In genomic region chr14:31961442-31961841, GRCm38 (mm10) we compare ENCODE assay signal across 14 mouse cellular contexts.
A peak's percentile ranks its signal among the peaks of the same experiment; 100 is the strongest.
DNase-seq lines count a peak whose midpoint lies in the region; ATAC-seq lines count a peak whose summit lies in the region.
"Had no signal": no experiment of that assay in that cellular context is flagged by ENCODE, and none has a peak within 500 bp of the region (broad histone marks: within the 10 kb centered on the region; RNA-seq: fewer than 3 reads in every experiment).

No protein-coding gene starts in this region.

- no peaks in the 10 kb centered on the region for H3K4me1 ChIP-seq in kidney, embryonic 16.5 days (ENCODE audit: insufficient read depth, low read length)
- peaks cover 27% of the 10 kb centered on the region for H3K4me1 ChIP-seq in brown adipose tissue, adult 24 weeks (ENCODE audit: control insufficient read depth, insufficient read depth, insufficient read length, low read length)
- peaks cover 18% of the 10 kb centered on the region for H3K4me1 ChIP-seq in heart, embryonic 13.5 days
- peaks cover 11% of the 10 kb centered on the region for H3K4me1 ChIP-seq in lung, embryonic 16.5 days (replicated peaks; ENCODE audit: control insufficient read depth, insufficient read depth, low read length)
- no peaks in the 10 kb centered on the region for H3K4me1 ChIP-seq in forebrain, embryonic 15.5 days

- no peaks in the 10 kb centered on the region for H3K27me3 ChIP-seq in kidney, embryonic 16.5 days (ENCODE audit: insufficient read depth, low read length)
- H3K27me3 ChIP-seq in heart, embryonic 13.5 days (replicated peaks), result no peaks in the 10 kb centered on the region
- no peaks in the 10 kb centered on the region for H3K27me3 ChIP-seq in lung, embryonic 16.5 days (ENCODE audit: control insufficient read depth, insufficient read depth, low read depth, low read length)
- H3K27me3 ChIP-seq in forebrain, embryonic 15.5 days, result no peaks in the 10 kb centered on the region
- H3K27me3 ChIP-seq: hindbrain, embryonic 12.5 days had no signal

- WGBS in kidney, embryonic 16.5 days, result 69% methylated on average over 5 of the region's 5 CpGs
- 73% methylated on average over 5 of the region's 5 CpGs for WGBS in heart, embryonic 13.5 days
- 54% methylated on average over 5 of the region's 5 CpGs for WGBS in lung, embryonic 16.5 days
- 86% methylated on average over 5 of the region's 5 CpGs for WGBS in forebrain, embryonic 15.5 days

- H3K9ac ChIP-seq in kidney, embryonic 16.5 days (replicated peaks; ENCODE audit: low read length), result no peak overlapping the region
- no peak overlapping the region for H3K9ac ChIP-seq in heart, embryonic 13.5 days
- no peak overlapping the region for H3K9ac ChIP-seq in lung, embryonic 16.5 days (ENCODE audit: low read length)
- no peak overlapping the region for H3K9ac ChIP-seq in forebrain, embryonic 15.5 days (replicated peaks)
- H3K9ac ChIP-seq: hindbrain, embryonic 12.5 days had no signal

- ATAC-seq in kidney, embryonic 16.5 days (ENCODE audit: low FRiP score, low TSS enrichment), result no peak
- ATAC-seq in heart, embryonic 13.5 days (ENCODE audit: extremely low read depth, insufficient number of reproducible peaks, low FRiP score, low TSS enrichment), result no peak
- ATAC-seq in lung, embryonic 16.5 days (ENCODE audit: low read depth), result peak; percentile 57; the same call in 1 of the 2 replicates
- ATAC-seq in forebrain, embryonic 15.5 days (replicated peaks), result no peak
- ATAC-seq: forebrain, embryonic 16.5 days had no signal

- no peak overlapping the region for H3K4me2 ChIP-seq in kidney, embryonic 16.5 days (replicated peaks; ENCODE audit: low read depth, low read length)
- H3K4me2 ChIP-seq in heart, embryonic 13.5 days, result no peak overlapping the region
- no peak overlapping the region for H3K4me2 ChIP-seq in lung, embryonic 16.5 days (ENCODE audit: low read depth, low read length)
- H3K4me2 ChIP-seq in forebrain, embryonic 15.5 days (replicated peaks), result no peak overlapping the region
- H3K4me2 ChIP-seq: hindbrain, embryonic 12.5 days had no signal

- H3K36me3 ChIP-seq in kidney, embryonic 16.5 days (ENCODE audit: insufficient read depth, low read length), result no peaks in the 10 kb centered on the region
- no peaks in the 10 kb centered on the region for H3K36me3 ChIP-seq in heart, embryonic 13.5 days
- H3K36me3 ChIP-seq in lung, embryonic 16.5 days (ENCODE audit: control insufficient read depth, insufficient read depth, low read length), result no peaks in the 10 kb centered on the region
- H3K36me3 ChIP-seq in forebrain, embryonic 15.5 days, result no peaks in the 10 kb centered on the region
- H3K36me3 ChIP-seq: hindbrain, embryonic 12.5 days had no signal

- no peak overlapping the region for H3K4me3 ChIP-seq in kidney, embryonic 16.5 days (ENCODE audit: low read length)
- no peak overlapping the region for H3K4me3 ChIP-seq in brown adipose tissue, adult 24 weeks (ENCODE audit: insufficient read depth, low read depth, low read length)
- H3K4me3 ChIP-seq in heart, embryonic 13.5 days, result no peak overlapping the region
- H3K4me3 ChIP-seq in lung, embryonic 16.5 days (ENCODE audit: low read length), result no peak overlapping the region
- no peak overlapping the region for H3K4me3 ChIP-seq in forebrain, embryonic 15.5 days
- H3K4me3 ChIP-seq: hindbrain, embryonic 12.5 days; layer of hippocampus, adult 2 months had no signal

- no peaks in the 10 kb centered on the region for H3K9me3 ChIP-seq in kidney, embryonic 16.5 days (ENCODE audit: low read length)
- H3K9me3 ChIP-seq in heart, embryonic 13.5 days, result no peaks in the 10 kb centered on the region
- no peaks in the 10 kb centered on the region for H3K9me3 ChIP-seq in lung, embryonic 16.5 days (ENCODE audit: control insufficient read depth, low read length)
- no peaks in the 10 kb centered on the region for H3K9me3 ChIP-seq in forebrain, embryonic 15.5 days
- H3K9me3 ChIP-seq: hindbrain, embryonic 12.5 days had no signal

- H3K27ac ChIP-seq in kidney, embryonic 16.5 days (ENCODE audit: low read length), result peak overlapping the region; percentile 49; the same call in 1 of the 2 replicates
- peak overlapping the region; percentile 96 for H3K27ac ChIP-seq in brown adipose tissue, adult 24 weeks (replicated peaks; ENCODE audit: low read depth, low read length)
- peak overlapping the region; percentile 43; the same call in 1 of the 2 replicates for H3K27ac ChIP-seq in heart, embryonic 13.5 days (replicated peaks)
- H3K27ac ChIP-seq in lung, embryonic 16.5 days (ENCODE audit: low read length), result peak overlapping the region; percentile 53
- no peak overlapping the region for H3K27ac ChIP-seq in forebrain, embryonic 15.5 days (replicated peaks)
- H3K27ac ChIP-seq: hindbrain, embryonic 12.5 days; layer of hippocampus, adult 2 months; macrophage had no signal

- DNase-seq in kidney, postnatal 25 days, result no peak
- DNase-seq in T-cell, adult 2 months (ENCODE audit: low spot score), result no peak
- no peak for DNase-seq in thymus, postnatal 25 days
- DNase-seq: cerebellum, adult 9-10 months; thymus, postnatal 36 days had no signal
